Mouse (Mus musculus): ENCODE data around the gene Chn1. TPM values are rescaled to one million over a fixed set of nuclear protein-coding genes. Genes with fewer than 3 reads are reported as not detected.
A peak's percentile ranks its signal among the peaks of the same experiment; 100 is the strongest.

The Chn1 gene
- total and polyA plus RNA-seq, 2 experiments from 2014 or later, result 68.8 to 111 TPM

DNA sequence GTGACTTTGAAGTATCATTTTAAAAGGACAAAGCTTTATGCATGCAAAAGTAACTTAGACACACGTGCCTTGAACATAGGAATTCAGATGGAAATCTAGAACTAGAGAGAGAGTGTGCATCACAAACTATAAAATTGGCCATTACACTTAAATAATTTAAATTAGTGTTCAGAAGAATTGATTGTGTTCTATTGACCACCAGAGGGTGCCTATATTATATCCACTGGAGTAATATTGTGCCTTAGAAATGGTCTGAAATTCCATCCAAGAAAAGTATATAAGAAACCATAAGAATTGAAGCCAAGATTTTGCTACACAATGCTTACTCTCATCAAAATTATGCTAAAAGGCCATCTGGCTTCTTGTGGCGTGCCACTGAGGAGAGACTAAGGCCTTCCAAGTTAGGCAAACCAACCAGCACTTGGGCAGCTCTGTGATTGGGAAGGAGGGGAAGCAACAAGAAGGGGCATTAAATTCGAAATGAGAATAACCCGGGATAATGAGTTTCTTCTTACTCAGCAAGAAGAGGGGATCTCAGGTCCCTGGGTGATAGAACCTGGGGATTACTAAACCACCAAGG, 4.0 kb upstream of the Chn1 start:
- ATAC-seq, result no peak
- DNase-seq (ENCODE audit: low spot score), result peak; percentile 37

DNA sequence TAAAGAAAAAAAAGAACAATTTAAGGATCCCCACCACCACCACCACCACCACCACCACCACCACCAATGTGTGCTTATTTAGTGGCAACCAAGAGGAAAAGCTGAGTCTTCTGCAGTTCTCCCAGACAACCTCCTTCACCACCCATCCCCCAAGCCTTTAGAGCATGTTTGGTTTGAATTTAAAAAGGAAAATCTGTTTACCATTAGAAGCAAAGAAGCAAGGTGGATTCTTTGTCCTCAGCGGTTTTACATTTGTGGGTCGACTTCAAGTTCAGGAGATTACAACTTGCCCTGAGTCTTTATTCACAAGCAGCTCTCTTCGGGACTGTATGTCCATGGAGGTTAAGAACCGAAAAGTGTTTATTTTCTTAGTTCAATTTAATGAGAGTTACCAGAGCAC, 1.8 kb upstream of the Chn1 start:
- no peak overlapping the region for H3K27ac ChIP-seq
- WGBS, result 48% methylated on average over 4 of the region's 4 CpGs

More for the DNA sequence above, 4.0 kb upstream of the Chn1 start:
- Histone ChIP-seq H3K9me3 (ENCODE audit: low read length) (no peaks in the 10 kb centered on the region), H3K36me3 (ENCODE audit: insufficient read depth, low read length) (no peaks in the 10 kb centered on the region), H3K4me3 (ENCODE audit: low read length) (no peak overlapping the region), H3K4me2 (ENCODE audit: low read depth, low read length) (peak overlapping the region; percentile 22; the same call in 1 of the 2 replicates), H3K4me1 (ENCODE audit: insufficient read depth, low read length) (peaks cover 9% of the 10 kb centered on the region), H3K9ac (replicated peaks; ENCODE audit: low read length) (no peak overlapping the region), H3K27ac (no peak overlapping the region), H3K27me3 (ENCODE audit: insufficient read depth, low read length) (no peaks in the 10 kb centered on the region)
- TF ChIP-seq CTCF (IDR thresholded peaks at IDR 0.05; ENCODE audit: low read depth), result peak; percentile 42
- 45% methylated on average over 4 of the region's 4 CpGs for WGBS

DNA sequence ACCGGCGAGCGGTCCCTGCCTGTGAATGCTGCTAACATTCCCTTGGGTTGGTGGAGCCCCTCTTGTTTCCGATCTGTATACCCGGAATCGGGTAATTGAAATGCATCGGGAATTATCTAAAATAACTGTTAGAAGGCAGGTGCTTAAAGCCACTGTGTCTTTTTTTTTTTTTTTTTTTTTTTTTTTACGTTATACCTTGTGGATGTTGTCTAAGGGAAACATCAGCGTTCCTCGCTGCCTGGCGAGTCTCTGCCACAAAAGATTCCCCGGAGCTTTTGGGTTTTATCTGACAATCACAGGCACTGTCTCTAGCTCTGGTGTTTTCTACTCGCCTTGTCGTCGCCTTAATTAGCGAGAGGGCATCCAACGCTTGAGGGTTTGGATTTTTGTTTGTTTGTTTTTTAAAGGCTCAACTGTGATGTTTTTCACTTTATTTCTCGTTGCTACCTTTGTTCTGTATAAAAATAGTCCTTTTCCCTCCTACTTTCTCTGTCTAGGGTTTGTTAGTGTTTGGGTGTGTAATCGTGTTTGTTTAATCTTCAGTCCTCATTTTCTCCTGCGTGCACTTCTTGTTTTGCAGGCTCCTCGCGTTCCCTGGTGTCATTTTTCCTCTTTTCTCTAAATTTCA, 651 bp upstream of the Chn1 start:
- Histone ChIP-seq H3K4me1 (ENCODE audit: insufficient read depth, low read length) (peaks cover 13% of the 10 kb centered on the region), H3K4me2 (ENCODE audit: low read depth, low read length) (peak overlapping the region; percentile 59), H3K4me3 (ENCODE audit: low read length) (peak overlapping the region; percentile 78), H3K27me3 (ENCODE audit: insufficient read depth, low read length) (no peaks in the 10 kb centered on the region), H3K9ac (replicated peaks; ENCODE audit: low read length) (peak overlapping the region; percentile 67), H3K36me3 (ENCODE audit: insufficient read depth, low read length) (no peaks in the 10 kb centered on the region), H3K9me3 (ENCODE audit: low read length) (no peaks in the 10 kb centered on the region), H3K27ac (peak overlapping the region; percentile 76)
- no peak for DNase-seq (ENCODE audit: low spot score)
- TF ChIP-seq CTCF (IDR thresholded peaks at IDR 0.05; ENCODE audit: low read depth), result no peak
- under 1% methylated on average over 22 of the region's 22 CpGs for WGBS
- ATAC-seq, result no peak

More for the DNA sequence above, 1.8 kb upstream of the Chn1 start:
- no peak for TF ChIP-seq CTCF (IDR thresholded peaks at IDR 0.05; ENCODE audit: low read depth)
- peaks cover 13% of the 10 kb centered on the region for H3K4me1 ChIP-seq (ENCODE audit: insufficient read depth, low read length)
- ATAC-seq (no peak), DNase-seq (ENCODE audit: low spot score) (no peak)
- H3K27me3 ChIP-seq (ENCODE audit: insufficient read depth, low read length), result no peaks in the 10 kb centered on the region
- no peaks in the 10 kb centered on the region for H3K9me3 ChIP-seq (ENCODE audit: low read length)
- H3K9ac ChIP-seq (replicated peaks; ENCODE audit: low read length), result no peak overlapping the region
- no peaks in the 10 kb centered on the region for H3K36me3 ChIP-seq (ENCODE audit: insufficient read depth, low read length)
- 0 out of 2 replicates have a peak overlapping the region, but pooled peaks have one; percentile 59 for H3K4me2 ChIP-seq (ENCODE audit: low read depth, low read length)
- H3K4me3 ChIP-seq (ENCODE audit: low read length), result no peak overlapping the region

DNA sequence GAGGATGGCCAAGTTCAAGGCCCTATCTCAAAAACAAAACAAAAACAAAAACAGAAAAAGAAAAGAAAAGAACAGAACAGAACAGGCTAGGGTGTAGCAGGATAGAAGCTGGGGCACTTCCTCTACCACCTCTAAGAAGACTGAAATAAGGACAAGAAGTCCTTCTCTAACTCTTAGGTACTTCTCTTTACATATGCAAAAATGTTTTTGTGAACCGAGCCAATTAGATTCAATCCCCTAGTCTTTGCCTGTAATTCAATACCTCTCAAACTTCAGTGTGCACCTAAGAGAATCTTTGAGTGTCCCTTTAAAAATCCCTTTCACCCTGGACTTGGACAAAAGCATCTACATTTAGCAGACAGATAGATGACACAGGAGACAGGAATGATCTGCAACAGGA, 2.2 kb downstream of the Chn1 start:
- Histone ChIP-seq H3K9ac (replicated peaks; ENCODE audit: low read length) (no peak overlapping the region), H3K27ac (no peak overlapping the region), H3K4me1 (ENCODE audit: insufficient read depth, low read length) (0 out of 2 replicates have a peak, but pooled peaks cover 3% of the 10 kb centered on the region), H3K4me2 (ENCODE audit: low read depth, low read length) (peak overlapping the region; percentile 59), H3K36me3 (ENCODE audit: insufficient read depth, low read length) (no peaks in the 10 kb centered on the region), H3K4me3 (ENCODE audit: low read length) (peak overlapping the region; percentile 78; the same call in 1 of the 2 replicates), H3K27me3 (ENCODE audit: insufficient read depth, low read length) (no peaks in the 10 kb centered on the region), H3K9me3 (ENCODE audit: low read length) (no peaks in the 10 kb centered on the region)
- DNase-seq (ENCODE audit: low spot score) (no peak), ATAC-seq (no peak)
- TF ChIP-seq CTCF (IDR thresholded peaks at IDR 0.05; ENCODE audit: low read depth), result no peak
- WGBS, result 15% methylated on average over 1 of the region's 1 CpGs

DNA sequence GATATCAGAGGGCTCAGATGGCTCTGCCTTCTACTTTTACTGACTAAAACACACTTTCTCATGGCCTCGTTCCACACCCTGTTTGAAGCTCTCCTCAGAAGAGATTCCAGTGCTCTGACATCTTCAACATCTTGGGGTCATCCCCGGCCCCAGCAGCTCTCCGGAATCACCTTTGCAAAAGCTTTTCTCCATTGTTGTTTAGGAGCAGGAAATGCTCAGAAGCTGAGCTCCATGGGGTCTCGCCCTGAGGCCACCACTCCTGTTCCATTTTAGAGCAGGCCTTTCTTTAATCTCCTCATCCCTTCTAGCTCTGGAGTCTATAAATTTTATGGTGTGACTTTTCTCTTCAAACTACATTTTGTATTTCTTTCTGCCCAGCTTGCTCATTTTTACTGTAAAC, 6.5 kb downstream of the Chn1 start:
- no peak for TF ChIP-seq CTCF (IDR thresholded peaks at IDR 0.05; ENCODE audit: low read depth)
- ATAC-seq, result no peak
- 79% methylated on average over 4 of the region's 4 CpGs for WGBS

DNA sequence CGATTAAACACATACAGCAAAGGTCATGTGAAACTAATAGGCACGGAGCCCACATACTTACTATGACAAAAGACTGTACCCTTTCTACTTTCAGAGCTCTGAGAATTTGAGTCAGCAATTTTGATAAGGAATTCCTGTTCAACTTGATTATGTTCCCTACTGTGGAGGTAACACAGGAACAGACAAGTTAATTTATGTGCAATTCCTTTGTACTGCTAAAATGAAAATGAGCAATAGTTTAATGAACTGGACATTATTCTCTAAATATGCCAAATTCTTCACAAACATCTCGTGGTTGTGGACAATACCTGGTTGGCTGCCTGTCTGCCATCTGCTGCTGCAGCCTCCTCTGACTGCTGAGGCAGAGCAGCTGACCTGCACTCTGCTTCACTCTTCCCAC, 11.6 kb downstream of the Chn1 start:
- Histone ChIP-seq H3K27ac (no peak overlapping the region), H3K9ac (replicated peaks; ENCODE audit: low read length) (no peak overlapping the region), H3K36me3 (ENCODE audit: insufficient read depth, low read length) (no peaks in the 10 kb centered on the region), H3K9me3 (ENCODE audit: low read length) (no peaks in the 10 kb centered on the region), H3K4me1 (ENCODE audit: insufficient read depth, low read length) (no peaks in the 10 kb centered on the region), H3K4me2 (ENCODE audit: low read depth, low read length) (no peak overlapping the region), H3K4me3 (ENCODE audit: low read length) (no peak overlapping the region), H3K27me3 (ENCODE audit: insufficient read depth, low read length) (no peaks in the 10 kb centered on the region)
- WGBS, result 18% methylated on average over 3 of the region's 3 CpGs
- DNase-seq (ENCODE audit: low spot score), result no peak
- ATAC-seq, result no peak
- no peak for TF ChIP-seq CTCF (IDR thresholded peaks at IDR 0.05; ENCODE audit: low read depth)

More for the DNA sequence above, 6.5 kb downstream of the Chn1 start:
- Histone ChIP-seq H3K9ac (replicated peaks; ENCODE audit: low read length) (no peak overlapping the region), H3K27me3 (ENCODE audit: insufficient read depth, low read length) (no peaks in the 10 kb centered on the region), H3K4me3 (ENCODE audit: low read length) (no peak overlapping the region), H3K4me1 (ENCODE audit: insufficient read depth, low read length) (0 out of 2 replicates have a peak, but pooled peaks cover 3% of the 10 kb centered on the region), H3K36me3 (ENCODE audit: insufficient read depth, low read length) (no peaks in the 10 kb centered on the region), H3K27ac (no peak overlapping the region), H3K9me3 (ENCODE audit: low read length) (no peaks in the 10 kb centered on the region), H3K4me2 (ENCODE audit: low read depth, low read length) (no peak overlapping the region)
- DNase-seq (ENCODE audit: low spot score), result no peak

DNA sequence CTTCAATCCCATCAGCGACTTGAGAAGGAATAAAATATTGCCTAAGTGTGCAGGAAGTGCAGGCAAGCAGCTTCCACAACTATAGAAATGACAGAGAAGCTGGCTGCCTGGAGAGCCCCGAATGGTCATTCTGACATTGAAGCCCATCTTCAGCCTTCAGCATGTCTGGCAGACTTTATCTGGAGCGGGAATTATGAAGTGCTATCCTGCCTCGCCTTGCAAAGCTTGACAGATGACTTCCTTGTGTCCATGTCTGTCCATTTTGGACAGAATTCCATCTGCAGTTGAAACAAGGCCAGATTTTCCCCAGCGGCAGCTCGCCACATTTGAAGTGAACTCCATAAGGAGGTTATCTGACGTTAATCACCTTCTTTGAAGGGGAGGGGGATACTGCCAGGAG, 15.2 kb downstream of the Chn1 start:
- Histone ChIP-seq H3K36me3 (ENCODE audit: insufficient read depth, low read length) (no peaks in the 10 kb centered on the region), H3K4me3 (ENCODE audit: low read length) (no peak overlapping the region), H3K9ac (replicated peaks; ENCODE audit: low read length) (no peak overlapping the region), H3K4me1 (ENCODE audit: insufficient read depth, low read length) (no peaks in the 10 kb centered on the region), H3K9me3 (ENCODE audit: low read length) (no peaks in the 10 kb centered on the region), H3K4me2 (ENCODE audit: low read depth, low read length) (no peak overlapping the region), H3K27ac (no peak overlapping the region), H3K27me3 (ENCODE audit: insufficient read depth, low read length) (no peaks in the 10 kb centered on the region)
- no peak for TF ChIP-seq CTCF (IDR thresholded peaks at IDR 0.05; ENCODE audit: low read depth)
- DNase-seq (ENCODE audit: low spot score) (no peak), ATAC-seq (no peak)
- WGBS, result 75% methylated on average over 7 of the region's 7 CpGs

Data from hindbrain, postnatal 0 days (tissue).